Mouse (Mus musculus) E14TG2a.4 (cell line): ENCODE results near the gene Gprin1.

ENCODE experiments used
- CTCF ChIP-seq: conservative IDR thresholded peaks from 2 replicates; pipeline ENCODE4 v1.5.1; 2014; ENCODE audit warnings: low read length
- POU5F1 ChIP-seq: IDR thresholded peaks from 2 replicates; pipeline ENCODE4 v1.6.1; 2014; ENCODE audit warnings: low read length, borderline replicate concordance

DNA sequence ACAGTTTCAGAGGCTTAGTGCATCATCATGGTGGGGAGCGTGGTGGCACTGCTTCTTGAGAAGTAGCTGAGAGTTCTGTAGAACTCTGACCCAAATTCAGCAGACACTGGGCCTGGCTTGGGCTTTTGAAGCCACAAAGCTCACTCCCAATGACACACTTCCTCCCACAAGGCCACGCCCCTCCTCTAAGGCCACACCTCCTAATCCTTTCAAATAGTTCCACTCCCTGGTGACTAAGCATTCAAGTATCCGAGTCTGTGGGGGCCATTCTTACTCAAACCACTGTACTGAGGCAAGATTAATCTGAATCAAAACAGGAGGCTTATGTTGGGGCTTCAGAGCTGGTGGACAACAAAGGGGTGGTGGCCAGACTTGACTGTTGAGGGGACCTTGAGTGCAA is 38.8 kb downstream of the Gprin1 start:
- TF ChIP-seq CTCF (no peak), POU5F1 (no peak)
